Mouse (Mus musculus): ENCODE results near the gene Arid1b. TPM values are rescaled to one million over a fixed set of nuclear protein-coding genes. Genes with fewer than 3 reads are reported as not detected.

Gene Arid1b
- total and polyA plus RNA-seq, 3 experiments = 6.1 to 12.4 (median 9.7) TPM

DNA sequence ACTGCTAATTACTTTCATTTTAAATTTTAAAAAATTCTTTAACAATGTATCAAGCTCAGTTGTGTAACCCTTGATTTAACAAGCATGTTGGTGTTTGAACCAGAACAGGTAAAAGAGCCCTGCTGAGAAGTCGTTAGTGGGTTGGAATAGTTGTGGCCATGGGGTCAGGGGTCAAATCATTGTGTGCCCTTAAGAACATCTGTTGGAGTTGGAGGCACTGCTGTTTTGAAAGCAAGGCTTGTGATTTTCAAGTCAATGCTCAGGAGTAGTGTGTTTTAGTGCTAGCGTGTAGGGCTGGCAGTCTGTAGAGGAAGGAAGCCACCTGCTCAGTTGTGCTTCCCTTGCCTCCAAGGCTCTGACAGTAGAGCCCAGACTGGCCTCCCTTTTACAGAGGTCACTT, 228.7 kb downstream of the Arid1b start (continued):
- no peak for TF ChIP-seq ZNF384 (IDR thresholded peaks at IDR 0.05; ENCODE audit: low read depth, low read length)
- TF ChIP-seq MEF2A (IDR thresholded peaks at IDR 0.05; ENCODE audit: borderline replicate concordance, low read depth, low read length) = no peak
- TF ChIP-seq POLR2AphosphoS2 (IDR thresholded peaks at IDR 0.05; ENCODE audit: low read depth, low read length) = no peak
- TF ChIP-seq NRF1 (IDR thresholded peaks at IDR 0.05; ENCODE audit: low read depth, low read length) = no peak
- no peak for TF ChIP-seq UBTF (IDR thresholded peaks at IDR 0.05; ENCODE audit: low read depth, low read length)

GRCm38 (mm10) chr17:5224932-5225331, 230.8 kb downstream of the Arid1b start:
- Histone ChIP-seq H3K27me3 (replicated peaks) (no peaks in the 10 kb centered on the region), H3K4me3 (replicated peaks in 1 of 3; ENCODE audit: low read depth in 2 of 3, low read length in 2 of 3, poor library complexity in 1 of 3) (no peak overlapping the region), H3K27ac (ENCODE audit: insufficient read depth, low read depth) (no peak overlapping the region), H3K9ac (ENCODE audit: insufficient read depth, low read depth) (no peak overlapping the region), H3K36me3 (replicated peaks in 1 of 2; ENCODE audit: control insufficient read depth in 1 of 2, insufficient read depth in 1 of 2, low read length in 1 of 2) (peaks cover 0 to 35% of the 10 kb centered on the region in 2 experiments), H3K79me2 (replicated peaks; ENCODE audit: control insufficient read depth, extremely low read depth, insufficient read depth, poor library complexity, severe bottlenecking) (no peaks in the 10 kb centered on the region; the same call in none of the 2 replicates), H3K9me3 (replicated peaks; ENCODE audit: low read length) (no peaks in the 10 kb centered on the region), H3K4me1 (ENCODE audit: control insufficient read depth in 1 of 2, insufficient read depth in 2 of 2) (peaks cover 0 to 38% of the 10 kb centered on the region in 2 experiments; a peak in 2 of 4 replicates), H3K4me2 (ENCODE audit: insufficient read depth, low read depth, poor library complexity, severe bottlenecking) (no peak overlapping the region)
- in situ Hi-C loops (cut with MboI; ENCODE audit: low pct_ligation_motif_present, low pct_unique_long_range_greater_than_20kb, low sequenced_read_pairs) = no loop called here
- TF ChIP-seq CTCF (conservative IDR thresholded peaks at IDR 0.05 in 1 of 2, IDR thresholded peaks at IDR 0.05 in 1 of 2; ENCODE audit: low read depth in 2 of 2, low read length in 2 of 2) (no peak), MAFK (IDR thresholded peaks at IDR 0.05; ENCODE audit: insufficient replicate concordance, low read length) (no peak), ELF1 (IDR thresholded peaks at IDR 0.05; ENCODE audit: low read depth, low read length) (no peak), MEF2A (IDR thresholded peaks at IDR 0.05; ENCODE audit: borderline replicate concordance, low read depth, low read length) (no peak), UBTF (IDR thresholded peaks at IDR 0.05; ENCODE audit: low read depth, low read length) (no peak), POLR2AphosphoS2 (IDR thresholded peaks at IDR 0.05; ENCODE audit: low read depth, low read length) (no peak), NRF1 (IDR thresholded peaks at IDR 0.05; ENCODE audit: low read depth, low read length) (no peak), ZKSCAN1 (IDR thresholded peaks at IDR 0.05; ENCODE audit: borderline replicate concordance, low read depth, low read length) (no peak), ZC3H11A (IDR thresholded peaks at IDR 0.05; ENCODE audit: low read depth, low read length) (no peak), GABPA (IDR thresholded peaks at IDR 0.05; ENCODE audit: insufficient replicate concordance, low read depth, low read length) (no peak), MAX (IDR thresholded peaks at IDR 0.05; ENCODE audit: low read length) (no peak), MAZ (IDR thresholded peaks at IDR 0.05; ENCODE audit: low read depth, low read length) (no peak), E2F4 (IDR thresholded peaks at IDR 0.05; ENCODE audit: insufficient replicate concordance, low read depth, low read length) (no peak), USF1 (IDR thresholded peaks at IDR 0.05; ENCODE audit: low read depth, low read length) (no peak), SMC3 (IDR thresholded peaks at IDR 0.05; ENCODE audit: low read depth, low read length) (no peak), KAT2A (IDR thresholded peaks at IDR 0.05; ENCODE audit: insufficient replicate concordance, low read length) (no peak), POLR2A (IDR thresholded peaks at IDR 0.05; ENCODE audit: low read depth, low read length) (no peak)
- no peak for DNase-seq (ENCODE audit: extremely low read depth)
- dilution Hi-C loops (cut with MboI; ENCODE audit: extremely low pct_ligation_motif_present, extremely low pct_unique_long_range_greater_than_20kb, low sequenced_read_pairs) = no loop called here

GRCm38 (mm10) chr17:5227136-5227535, 233.0 kb downstream of the Arid1b start:
- no peaks in the 10 kb centered on the region for H3K9me3 ChIP-seq (replicated peaks; ENCODE audit: low read length)
- no peak overlapping the region for H3K27ac ChIP-seq (ENCODE audit: insufficient read depth, low read depth)
- no peak overlapping the region for H3K9ac ChIP-seq (ENCODE audit: insufficient read depth, low read depth)
- no peaks in the 10 kb centered on the region for H3K27me3 ChIP-seq (replicated peaks)
- peaks cover 0 to 23% of the 10 kb centered on the region in 2 experiments; a peak in 2 of 4 replicates for H3K4me1 ChIP-seq (ENCODE audit: control insufficient read depth in 1 of 2, insufficient read depth in 2 of 2)
- dilution Hi-C loops (cut with MboI; ENCODE audit: extremely low pct_ligation_motif_present, extremely low pct_unique_long_range_greater_than_20kb, low sequenced_read_pairs) (no loop called here), in situ Hi-C loops (cut with MboI; ENCODE audit: low pct_ligation_motif_present, low pct_unique_long_range_greater_than_20kb, low sequenced_read_pairs) (no loop called here)
- H3K4me2 ChIP-seq (ENCODE audit: insufficient read depth, low read depth, poor library complexity, severe bottlenecking) = no peak overlapping the region
- no peaks in the 10 kb centered on the region; the same call in 1 of the 2 replicates for H3K79me2 ChIP-seq (replicated peaks; ENCODE audit: control insufficient read depth, extremely low read depth, insufficient read depth, poor library complexity, severe bottlenecking)
- TF ChIP-seq ZC3H11A (IDR thresholded peaks at IDR 0.05; ENCODE audit: low read depth, low read length) (no peak), USF2 (conservative IDR thresholded peaks at IDR 0.05; ENCODE audit: low read depth, low read length) (no peak), POLR2AphosphoS2 (IDR thresholded peaks at IDR 0.05; ENCODE audit: low read depth, low read length) (no peak), MXI1 (IDR thresholded peaks at IDR 0.05; ENCODE audit: low read depth, low read length) (no peak), MAX (IDR thresholded peaks at IDR 0.05; ENCODE audit: low read length) (no peak), TCF12 (IDR thresholded peaks at IDR 0.05; ENCODE audit: low read depth, low read length) (no peak), BHLHE40 (IDR thresholded peaks at IDR 0.05; ENCODE audit: low read depth, low read length) (no peak), EP300 (IDR thresholded peaks at IDR 0.05; ENCODE audit: low read length) (no peak), USF1 (IDR thresholded peaks at IDR 0.05; ENCODE audit: low read depth, low read length) (no peak)
- no peak overlapping the region for H3K4me3 ChIP-seq (replicated peaks in 1 of 3; ENCODE audit: low read depth in 2 of 3, low read length in 2 of 3, poor library complexity in 1 of 3)
- DNase-seq (ENCODE audit: extremely low read depth) = no peak
- H3K36me3 ChIP-seq (replicated peaks in 1 of 2; ENCODE audit: control insufficient read depth in 1 of 2, insufficient read depth in 1 of 2, low read length in 1 of 2) = peaks cover 0 to 43% of the 10 kb centered on the region in 2 experiments

Data from CH12.LX (cell line).